Mouse (Mus musculus): ENCODE data around the gene Id2.

The Id2 gene

DNA sequence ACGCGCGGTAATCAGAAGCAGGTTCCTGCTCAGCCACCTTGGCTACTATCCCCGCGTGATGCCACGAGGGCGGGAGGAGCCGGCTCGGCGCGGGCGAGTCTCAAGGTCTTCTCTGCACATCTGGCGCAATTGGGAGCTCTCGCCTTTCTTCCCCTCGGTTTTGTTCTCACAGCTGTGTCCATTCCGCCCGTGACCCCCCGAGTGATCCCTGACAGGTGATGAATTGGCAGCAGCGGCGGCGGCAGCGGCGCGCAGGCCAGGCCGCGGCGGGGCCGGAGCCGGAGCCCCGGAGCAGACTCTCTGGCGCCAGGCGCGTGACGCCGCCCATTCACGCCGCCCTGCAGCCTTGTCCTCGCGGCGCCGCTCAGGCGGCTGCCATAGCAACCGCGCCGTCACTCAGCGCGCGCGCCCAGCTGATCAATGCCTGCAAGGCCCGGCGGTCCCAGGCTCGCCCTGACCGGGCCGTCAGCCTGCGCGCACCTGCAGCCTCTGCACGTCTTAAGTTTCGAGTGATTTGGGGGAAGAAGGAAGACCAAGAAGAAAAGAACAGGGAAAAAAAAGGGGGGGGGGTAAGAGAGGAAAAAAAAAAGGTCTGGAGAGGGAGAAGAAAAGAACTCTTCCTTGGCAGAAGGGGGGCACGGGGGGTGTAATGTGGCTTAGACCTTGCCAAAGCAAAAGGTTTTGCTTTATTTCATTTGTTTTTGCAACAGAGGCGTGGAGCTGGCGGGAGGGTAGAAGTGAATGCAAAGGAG lies 1.8 kb upstream of the Id2 start:
- peak; percentile 81 for DNase-seq (ENCODE audit: low read depth, low spot score)

DNA sequence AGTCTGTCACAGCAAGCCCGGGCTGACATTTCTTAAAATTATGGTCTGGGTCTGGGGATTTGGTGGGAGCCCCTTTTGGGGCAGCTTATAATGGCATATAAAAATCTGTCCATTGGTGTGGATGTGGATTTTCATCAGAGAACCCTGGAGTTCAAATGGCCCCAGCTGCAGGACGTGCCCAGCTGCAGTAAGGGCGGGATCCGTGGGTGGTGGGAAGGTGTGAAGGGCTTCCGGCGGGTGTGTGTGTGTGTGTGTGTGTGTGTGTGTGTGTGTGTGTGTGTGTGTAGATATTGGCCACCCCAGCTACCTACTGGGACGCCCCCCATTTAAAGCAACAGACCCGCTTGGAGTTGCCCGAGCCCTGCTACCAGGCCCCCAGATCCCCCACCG lies 1.2 kb upstream of the Id2 start:
- H3K27me3 ChIP-seq (ENCODE audit: control insufficient read depth, insufficient read depth, low read length, poor library complexity, severe bottlenecking) = peaks cover 6% of the 10 kb centered on the region
- DNase-seq (ENCODE audit: low read depth, low spot score) = no peak

More for the DNA sequence above, 1.8 kb upstream of the Id2 start:
- H3K27me3 ChIP-seq (ENCODE audit: control insufficient read depth, insufficient read depth, low read length, poor library complexity, severe bottlenecking) = peaks cover 6% of the 10 kb centered on the region
- no peaks in the 10 kb centered on the region for H3K36me3 ChIP-seq (ENCODE audit: control insufficient read depth, insufficient read depth, low read length, poor library complexity, severe bottlenecking)

DNA sequence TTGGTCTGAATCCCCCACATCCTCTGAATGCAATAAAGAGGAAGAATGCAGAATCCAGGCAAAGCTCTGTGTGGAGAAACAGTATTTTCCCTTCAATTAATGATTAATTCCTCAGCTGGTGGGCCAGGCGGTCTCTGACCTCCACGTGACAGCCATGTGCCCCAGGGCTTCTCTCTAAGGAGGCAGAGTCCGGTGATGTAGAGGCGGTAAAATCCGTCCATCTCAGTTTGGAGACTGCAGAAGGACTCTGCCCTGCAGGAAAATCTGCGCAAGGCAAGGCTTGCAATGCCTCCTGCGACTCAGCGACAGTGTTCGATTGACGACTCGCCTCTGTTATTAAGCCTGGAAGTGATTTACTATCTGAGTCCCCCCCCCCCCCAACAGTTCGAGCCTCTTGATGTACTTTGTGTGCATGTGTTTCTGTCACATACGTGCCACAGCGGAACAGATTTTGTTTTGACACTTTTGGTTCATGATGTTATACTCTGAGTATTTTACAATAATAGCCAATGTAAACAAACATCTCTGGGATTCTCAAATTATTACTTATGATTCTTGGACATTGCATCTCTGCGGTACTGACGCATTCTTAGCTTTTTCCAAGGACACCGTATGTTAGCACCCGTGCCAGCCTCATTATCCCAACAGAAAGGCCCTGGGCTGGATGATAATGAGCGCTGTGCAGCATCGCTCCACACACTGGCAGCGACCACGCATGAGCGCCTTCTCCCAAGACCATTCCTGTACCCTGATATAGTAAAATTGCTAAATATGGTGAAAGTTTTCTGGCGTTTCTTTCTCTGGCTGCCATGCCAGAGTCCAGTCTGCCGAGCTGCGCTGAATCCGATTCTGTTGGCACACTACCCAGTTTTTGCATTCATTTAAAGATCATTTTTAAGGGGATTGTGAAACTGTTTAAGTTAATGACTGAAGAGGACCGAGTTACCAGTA lies 545 bp upstream of the Id2 start:
- no peaks in the 10 kb centered on the region for H3K36me3 ChIP-seq (ENCODE audit: control insufficient read depth, insufficient read depth, low read length, poor library complexity, severe bottlenecking)
- peak; percentile 15 for DNase-seq (ENCODE audit: low read depth, low spot score)
- peaks cover 6% of the 10 kb centered on the region for H3K27me3 ChIP-seq (ENCODE audit: control insufficient read depth, insufficient read depth, low read length, poor library complexity, severe bottlenecking)

More for the DNA sequence above, 1.2 kb upstream of the Id2 start:
- no peaks in the 10 kb centered on the region for H3K36me3 ChIP-seq (ENCODE audit: control insufficient read depth, insufficient read depth, low read length, poor library complexity, severe bottlenecking)

DNA sequence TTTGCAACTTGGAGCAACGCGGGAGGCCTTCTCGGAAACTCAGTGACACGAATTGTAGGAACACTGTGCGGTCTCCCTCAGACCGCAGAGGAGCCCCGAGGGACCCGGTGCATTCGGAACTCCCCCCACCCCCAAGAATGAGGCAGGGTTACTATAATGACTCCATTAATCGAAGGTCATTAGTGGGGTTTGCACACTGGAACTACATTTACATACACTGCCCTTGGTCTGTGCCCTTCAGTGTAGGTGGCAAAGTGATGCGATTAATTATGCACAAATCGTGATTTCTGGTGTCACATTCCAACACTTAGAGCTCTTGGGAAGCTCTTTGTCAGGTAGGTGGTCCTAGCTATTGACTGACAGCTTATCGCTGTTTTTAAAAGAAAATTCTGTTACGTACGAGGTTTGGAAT lies 294 bp downstream of the Id2 start:
- Histone ChIP-seq H3K36me3 (ENCODE audit: control insufficient read depth, insufficient read depth, low read length, poor library complexity, severe bottlenecking) (no peaks in the 10 kb centered on the region), H3K27me3 (ENCODE audit: control insufficient read depth, insufficient read depth, low read length, poor library complexity, severe bottlenecking) (peaks cover 6% of the 10 kb centered on the region)
- peak; percentile 57 for DNase-seq (ENCODE audit: low read depth, low spot score)

DNA sequence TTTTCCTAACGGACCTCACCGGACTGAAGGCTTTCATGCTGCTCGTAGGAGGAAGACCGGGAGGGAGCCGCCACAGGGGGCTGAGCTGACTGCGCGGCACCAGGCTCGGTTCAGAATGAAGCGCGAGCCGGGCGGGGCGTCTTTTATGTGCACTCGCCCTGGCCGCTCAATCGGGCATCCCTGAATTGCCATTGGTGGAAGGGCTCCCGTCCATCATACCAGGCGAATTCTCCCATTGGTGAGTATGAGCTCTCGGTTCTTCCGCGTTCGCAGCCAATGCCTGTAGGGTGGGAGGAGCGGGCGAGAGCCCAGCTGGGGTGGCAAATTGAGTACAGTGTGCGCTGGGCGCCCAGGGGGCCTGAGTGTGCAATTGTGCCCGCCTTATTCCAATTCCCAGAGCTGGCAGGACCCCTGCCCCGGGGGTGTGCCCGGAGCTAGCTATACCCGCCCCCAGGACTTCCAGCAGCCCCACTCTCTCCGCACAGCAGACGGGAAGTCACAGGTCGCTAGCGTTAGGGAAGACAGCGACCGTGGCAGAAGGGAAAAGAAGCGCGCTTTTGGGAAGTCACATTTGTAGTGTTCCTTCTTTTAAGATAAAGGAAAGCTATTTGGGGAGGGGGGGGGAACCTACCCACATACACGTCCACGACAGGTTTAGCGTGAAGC lies 833 bp downstream of the Id2 start:
- DNase-seq (ENCODE audit: low read depth, low spot score) = peak; percentile 97

DNA sequence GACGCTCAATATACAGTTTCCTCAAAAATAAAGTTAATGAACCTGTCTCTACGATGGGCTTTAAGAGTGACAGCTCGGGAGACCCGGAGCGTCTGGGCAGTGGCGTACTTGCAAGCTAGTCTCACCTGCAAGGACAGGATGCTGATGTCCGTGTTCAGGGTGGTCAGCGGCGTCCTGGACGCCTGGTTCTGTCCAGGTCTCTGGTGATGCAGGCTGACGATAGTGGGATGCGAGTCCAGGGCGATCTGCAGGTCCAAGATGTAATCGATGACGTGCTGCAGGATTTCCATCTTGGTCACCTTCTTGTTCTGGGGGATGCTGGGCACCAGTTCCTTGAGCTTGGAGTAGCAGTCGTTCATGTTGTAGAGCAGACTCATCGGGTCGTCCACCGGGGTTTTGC lies 1.4 kb downstream of the Id2 start:
- DNase-seq (ENCODE audit: low read depth, low spot score) = no peak
- Histone ChIP-seq H3K27me3 (ENCODE audit: control insufficient read depth, insufficient read depth, low read length, poor library complexity, severe bottlenecking) (peaks cover 3% of the 10 kb centered on the region; the same call in 1 of the 2 replicates), H3K36me3 (ENCODE audit: control insufficient read depth, insufficient read depth, low read length, poor library complexity, severe bottlenecking) (no peaks in the 10 kb centered on the region)

More for the DNA sequence above, 833 bp downstream of the Id2 start:
- no peaks in the 10 kb centered on the region for H3K36me3 ChIP-seq (ENCODE audit: control insufficient read depth, insufficient read depth, low read length, poor library complexity, severe bottlenecking)
- peaks cover 4% of the 10 kb centered on the region for H3K27me3 ChIP-seq (ENCODE audit: control insufficient read depth, insufficient read depth, low read length, poor library complexity, severe bottlenecking)

DNA sequence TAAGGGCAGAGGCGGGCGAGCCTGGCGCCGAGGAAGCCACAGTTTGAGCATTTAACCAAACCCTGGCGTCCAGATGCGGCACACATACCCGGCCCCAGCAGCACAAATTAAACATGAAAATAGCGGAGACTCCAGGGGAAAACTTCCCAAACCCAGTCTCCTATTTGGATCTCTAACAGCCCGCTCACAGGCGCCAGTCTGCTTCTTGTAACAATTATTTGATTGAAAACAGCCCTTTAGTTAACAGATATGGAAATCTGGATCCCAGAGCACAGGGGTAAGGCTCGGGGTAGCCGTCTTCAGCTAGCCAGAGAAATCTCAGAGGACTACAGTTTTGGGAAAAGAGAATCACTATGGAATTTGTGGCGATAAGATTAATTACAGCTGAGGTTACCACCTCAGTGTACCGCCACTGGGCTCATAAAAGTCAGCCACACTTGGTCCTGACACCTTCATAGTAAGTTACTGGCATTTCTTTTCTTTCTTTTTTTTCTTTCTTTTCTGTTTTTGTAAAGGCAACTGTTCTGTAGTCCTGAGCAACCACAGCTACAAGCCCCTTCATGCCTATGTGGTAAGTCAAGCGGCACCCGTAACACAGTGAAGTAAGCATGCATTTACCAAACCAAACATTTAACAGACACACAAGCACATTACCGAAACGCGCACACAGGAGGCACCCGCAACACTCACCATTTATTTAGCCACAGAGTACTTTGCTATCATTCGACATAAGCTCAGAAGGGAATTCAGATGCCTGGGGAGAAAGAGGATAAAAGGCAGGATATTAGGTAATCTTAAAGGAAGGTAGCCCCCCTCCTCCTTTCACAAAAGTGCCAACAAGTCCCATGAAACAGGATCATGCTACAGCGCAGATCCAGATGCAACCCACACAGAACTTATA lies 2.1 kb downstream of the Id2 start:
- peak; percentile 40 for DNase-seq (ENCODE audit: low read depth, low spot score)
- Histone ChIP-seq H3K36me3 (ENCODE audit: control insufficient read depth, insufficient read depth, low read length, poor library complexity, severe bottlenecking) (no peaks in the 10 kb centered on the region), H3K27me3 (ENCODE audit: control insufficient read depth, insufficient read depth, low read length, poor library complexity, severe bottlenecking) (peaks cover 3% of the 10 kb centered on the region; the same call in 1 of the 2 replicates)

DNA sequence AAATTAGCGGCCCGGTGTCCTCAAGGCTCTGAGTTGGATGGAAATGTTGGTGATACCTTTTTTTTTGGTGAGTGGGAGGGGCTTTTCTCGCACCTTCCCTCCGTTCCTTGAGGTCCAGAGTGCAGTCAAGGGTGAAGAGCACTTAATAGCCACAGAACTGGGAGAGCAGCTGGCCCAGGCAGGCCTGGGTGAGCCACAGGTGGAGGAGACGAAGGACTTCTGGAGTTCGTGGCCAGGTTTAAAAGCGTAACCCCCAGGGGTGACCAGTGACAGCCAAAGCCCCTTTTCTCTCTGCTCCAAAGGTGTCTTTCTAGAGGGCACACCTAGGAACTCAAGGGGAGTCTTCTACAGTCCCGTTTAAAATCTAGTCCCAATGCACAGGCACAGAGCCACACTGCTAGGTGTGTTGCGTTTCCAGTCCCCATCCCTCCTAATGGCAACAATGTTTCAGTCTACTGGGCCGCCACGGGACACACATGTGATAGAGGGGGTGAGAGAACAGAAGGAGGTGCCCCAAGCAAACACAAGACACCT lies 3.6 kb downstream of the Id2 start:
- H3K27me3 ChIP-seq (ENCODE audit: control insufficient read depth, insufficient read depth, low read length, poor library complexity, severe bottlenecking) = 0 out of 2 replicates have a peak, but pooled peaks cover 3% of the 10 kb centered on the region
- no peaks in the 10 kb centered on the region for H3K36me3 ChIP-seq (ENCODE audit: control insufficient read depth, insufficient read depth, low read length, poor library complexity, severe bottlenecking)
- DNase-seq (ENCODE audit: low read depth, low spot score) = peak; percentile 5

DNA sequence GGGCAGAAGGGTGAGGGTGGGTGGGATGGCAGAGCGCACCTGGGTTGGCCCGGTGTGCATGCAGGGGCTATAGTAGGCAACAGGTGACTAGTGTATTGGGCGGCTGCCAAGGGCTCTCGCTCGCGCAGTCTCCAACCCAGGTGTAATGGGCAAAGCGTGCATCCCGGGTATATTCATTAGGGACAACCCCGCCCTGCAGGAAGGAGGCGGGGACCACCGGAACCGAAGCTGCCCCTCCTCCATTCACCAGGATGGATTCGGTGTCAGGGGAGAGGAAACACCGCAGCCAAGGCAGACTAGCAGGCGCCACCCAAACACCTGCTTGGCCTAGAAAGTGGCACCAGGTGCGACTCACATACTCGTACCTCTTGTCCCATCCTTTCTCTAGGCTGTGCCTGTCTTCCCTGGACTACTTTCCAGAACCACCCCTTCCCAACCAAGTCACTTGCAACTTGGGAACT lies 4.2 kb downstream of the Id2 start:
- 0 out of 2 replicates have a peak, but pooled peaks cover 2% of the 10 kb centered on the region for H3K27me3 ChIP-seq (ENCODE audit: control insufficient read depth, insufficient read depth, low read length, poor library complexity, severe bottlenecking)
- DNase-seq (ENCODE audit: low read depth, low spot score) = no peak
- H3K36me3 ChIP-seq (ENCODE audit: control insufficient read depth, insufficient read depth, low read length, poor library complexity, severe bottlenecking) = no peaks in the 10 kb centered on the region

DNA sequence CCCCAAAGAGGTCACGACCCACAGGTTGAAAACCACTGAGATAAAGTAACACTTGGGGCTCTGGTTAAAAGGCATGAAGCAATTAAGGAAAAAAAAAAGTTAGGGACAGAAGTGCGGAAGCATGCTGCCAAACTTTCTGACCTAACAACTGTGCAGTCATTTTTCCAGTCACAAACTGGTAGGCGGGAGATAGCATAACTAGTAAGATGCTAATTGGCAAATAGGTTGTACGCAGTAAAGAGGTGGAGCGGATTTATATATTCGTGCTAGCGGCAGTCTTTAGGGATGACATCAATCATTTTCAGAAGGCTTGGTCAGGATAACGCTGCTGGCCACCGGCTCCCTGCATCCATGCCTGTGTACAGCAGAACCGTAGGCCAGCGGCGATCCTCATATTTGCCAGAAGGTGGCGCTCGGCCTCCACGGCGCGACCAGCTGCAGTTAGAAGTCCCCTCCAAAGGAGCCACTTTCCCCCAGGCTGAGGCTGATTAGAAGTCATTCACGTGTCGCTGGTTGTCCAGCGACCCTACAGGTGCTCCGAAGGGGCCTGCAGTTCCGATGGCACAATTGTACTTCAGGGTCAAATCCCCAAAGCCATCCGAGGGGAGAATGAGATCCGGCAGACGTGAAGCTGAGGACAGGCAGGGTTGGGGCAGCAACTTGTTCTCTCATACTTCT lies 4.8 kb downstream of the Id2 start:
- H3K27me3 ChIP-seq (ENCODE audit: control insufficient read depth, insufficient read depth, low read length, poor library complexity, severe bottlenecking) = no peaks in the 10 kb centered on the region
- H3K36me3 ChIP-seq (ENCODE audit: control insufficient read depth, insufficient read depth, low read length, poor library complexity, severe bottlenecking) = no peaks in the 10 kb centered on the region
- DNase-seq (ENCODE audit: low read depth, low spot score) = peak; percentile 88

DNA sequence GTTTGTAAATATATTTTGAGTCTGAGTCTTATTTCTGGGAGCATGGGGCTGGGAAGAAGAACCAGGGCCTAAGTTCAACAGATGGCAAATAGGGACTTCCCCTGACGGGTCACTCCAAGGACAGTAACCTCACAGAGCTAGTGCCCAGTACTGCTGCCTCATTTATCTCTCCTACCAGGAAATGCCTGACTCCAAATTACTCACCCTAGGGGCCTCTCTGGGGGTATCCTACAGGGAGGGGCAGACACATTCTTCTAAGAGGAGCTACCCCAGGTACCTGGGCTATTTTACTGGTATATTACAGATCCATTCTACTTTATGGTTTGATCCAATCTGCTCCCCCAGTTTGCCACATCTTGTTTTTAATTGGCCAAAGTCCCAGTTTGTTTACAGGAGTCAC lies 7.5 kb downstream of the Id2 start:
- no peak for DNase-seq (ENCODE audit: low read depth, low spot score)
- no peaks in the 10 kb centered on the region for H3K36me3 ChIP-seq (ENCODE audit: control insufficient read depth, insufficient read depth, low read length, poor library complexity, severe bottlenecking)
- H3K27me3 ChIP-seq (ENCODE audit: control insufficient read depth, insufficient read depth, low read length, poor library complexity, severe bottlenecking) = no peaks in the 10 kb centered on the region

DNA sequence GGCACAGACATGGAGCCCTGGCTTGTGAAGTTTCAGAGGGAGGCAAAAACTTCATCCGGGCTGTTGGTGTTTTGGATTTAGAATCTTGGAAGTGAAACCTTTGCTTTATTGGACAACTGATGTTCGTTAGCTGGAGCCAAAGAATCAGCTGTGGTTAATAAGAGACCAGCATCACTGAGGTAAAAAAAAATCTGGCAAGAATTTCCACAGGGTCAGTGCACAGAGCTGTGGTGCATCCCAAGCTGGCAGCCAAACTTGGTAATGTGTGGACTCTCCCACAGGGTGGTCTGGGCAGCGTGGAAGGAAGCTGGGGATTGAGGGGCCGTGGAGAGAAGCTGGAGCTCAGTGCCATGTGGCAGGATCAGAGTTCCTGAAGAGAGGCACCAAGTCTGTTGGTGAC lies 10.0 kb downstream of the Id2 start:
- Histone ChIP-seq H3K36me3 (ENCODE audit: control insufficient read depth, insufficient read depth, low read length, poor library complexity, severe bottlenecking) (no peaks in the 10 kb centered on the region), H3K27me3 (ENCODE audit: control insufficient read depth, insufficient read depth, low read length, poor library complexity, severe bottlenecking) (no peaks in the 10 kb centered on the region)
- DNase-seq (ENCODE audit: low read depth, low spot score) = no peak
